Mouse (Mus musculus) neural tube, embryonic 15.5 days (tissue): ENCODE results near the gene Tldc2. TPM values are rescaled to one million over a fixed set of nuclear protein-coding genes. Genes with fewer than 3 reads are reported as not detected.

Source experiments
- ATAC-seq: fragments of 200-750 bp; cut with Nextera tagmentation; 2 replicates; pipeline ENCODE4 v1.8.0; 2017; ENCODE audit warnings: mild to moderate bottlenecking, moderate TSS enrichment, moderate library complexity; ENCODE audit not compliant: low FRiP score
- H3K27ac ChIP-seq: fragments of 300-500 bp; sonication (generic); replicated peaks from 2 replicates; pipeline ENCODE4 v1.5.1; 2015; ENCODE audit warnings: mild to moderate bottlenecking, inconsistent platforms
- H3K27me3 ChIP-seq: fragments of 300-500 bp; sonication (generic); replicated peaks from 2 replicates; pipeline ENCODE4 v1.6.1; 2015; ENCODE audit warnings: inconsistent platforms
- H3K36me3 ChIP-seq: fragments of 300-500 bp; sonication (generic); 2 replicates; pipeline ENCODE4 v1.6.1; 2015; ENCODE audit warnings: inconsistent platforms
- H3K4me1 ChIP-seq: fragments of 300-500 bp; sonication (generic); 2 replicates; pipeline ENCODE4 v1.6.1; 2015; ENCODE audit warnings: inconsistent platforms
- H3K4me2 ChIP-seq: fragments of 300-500 bp; sonication (generic); 2 replicates; pipeline ENCODE4 v1.6.1; 2015; ENCODE audit warnings: inconsistent platforms, mild to moderate bottlenecking, moderate library complexity
- H3K4me3 ChIP-seq: fragments of 300-500 bp; sonication (generic); replicated peaks from 2 replicates; pipeline ENCODE4 v1.5.1; 2015; ENCODE audit warnings: mild to moderate bottlenecking, inconsistent platforms
- H3K9ac ChIP-seq: fragments of 300-500 bp; sonication (generic); replicated peaks from 2 replicates; pipeline ENCODE4 v1.6.1; 2015; ENCODE audit warnings: mild to moderate bottlenecking, inconsistent platforms
- H3K9me3 ChIP-seq: fragments of 300-500 bp; sonication (generic); replicated peaks from 2 replicates; pipeline ENCODE4 v1.6.1; 2016; ENCODE audit warnings: inconsistent platforms
- WGBS: fragments of 180-500 bp; shearing (Covaris S2); methylation state at CpG from one replicate; pipeline ENCODE4 v1.1.7; 2015; ENCODE audit warnings: mixed read lengths; 5-methylcytosine and 5-hydroxymethylcytosine counted together
- polyA plus RNA-seq: library from polyadenylated mRNA; unstranded; fragments of >200 nt; fragmentation: Nextera tagmentation; extraction: Ambion mirVana; gene quantifications from 2 replicates; pipeline ENCODE4 v1.2.1, GENCODE M21; 2015

The Tldc2 gene
- polyA plus RNA-seq, 1 experiment from 2014 or later: not detected

DNA sequence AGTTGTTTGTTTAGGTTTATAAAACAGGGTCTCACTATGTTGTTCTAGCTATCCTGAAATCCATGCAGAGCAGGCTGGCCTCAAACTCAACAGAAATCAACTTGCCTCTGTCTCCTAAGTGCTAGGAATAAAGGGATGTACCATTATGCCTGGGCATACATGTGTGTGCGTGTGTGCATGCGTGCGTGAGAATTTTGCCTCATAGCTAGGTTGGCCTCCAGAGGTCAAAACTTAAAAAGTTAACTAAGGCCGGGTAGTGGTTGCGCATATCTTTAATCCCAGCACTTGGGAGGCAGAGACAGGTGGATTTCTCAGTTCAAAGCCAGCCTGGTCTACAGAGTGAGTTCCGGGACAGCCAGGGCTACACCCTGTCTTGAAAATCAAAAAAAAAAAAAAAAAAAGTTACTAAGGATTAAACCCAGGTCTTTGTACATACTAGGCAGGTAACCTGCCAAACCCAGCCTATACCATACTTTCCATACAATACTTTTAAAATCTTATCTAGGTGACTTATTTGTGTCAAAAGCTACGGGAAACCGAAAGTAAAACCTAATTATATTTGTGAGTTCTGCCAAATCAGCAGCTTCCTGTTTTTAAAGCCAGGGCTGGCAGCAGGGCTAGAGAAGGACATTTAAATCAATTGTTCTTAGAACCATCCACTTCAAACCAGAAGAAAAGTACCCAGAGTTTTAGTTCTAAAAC, 44.1 kb downstream of the Tldc2 start:
- Histone ChIP-seq H3K27ac (no peak overlapping the region), H3K4me2 (no peak overlapping the region), H3K9ac (no peak overlapping the region), H3K36me3 (peaks cover 5% of the 10 kb centered on the region; the same call in 1 of the 2 replicates), H3K4me1 (peaks cover 13% of the 10 kb centered on the region), H3K9me3 (no peaks in the 10 kb centered on the region), H3K4me3 (no peak overlapping the region), H3K27me3 (no peaks in the 10 kb centered on the region)
- WGBS: 89% methylated on average over 8 of the region's 8 CpGs
- ATAC-seq: no peak

DNA sequence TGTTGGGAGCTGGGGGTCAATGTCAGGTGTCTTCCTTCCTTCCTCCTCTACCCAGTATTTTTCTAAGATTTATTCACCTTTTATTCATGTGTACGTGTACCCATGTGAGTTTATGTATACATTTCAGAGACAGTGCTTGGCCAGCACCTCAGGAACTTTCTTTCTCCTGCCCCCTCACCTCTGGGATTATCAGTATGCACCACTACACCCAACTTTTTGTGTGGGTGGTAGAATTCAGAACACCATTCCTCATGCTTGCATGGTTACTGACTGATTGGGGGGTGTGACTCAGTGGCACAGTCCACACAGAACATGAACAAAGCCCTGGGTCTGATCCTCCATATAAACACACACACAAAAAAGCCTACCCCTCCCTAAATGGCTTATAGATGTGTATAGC, 45.2 kb downstream of the Tldc2 start:
- Histone ChIP-seq H3K36me3 (no peaks in the 10 kb centered on the region), H3K9me3 (no peaks in the 10 kb centered on the region), H3K27me3 (no peaks in the 10 kb centered on the region), H3K27ac (no peak overlapping the region), H3K4me1 (peaks cover 13% of the 10 kb centered on the region), H3K4me3 (no peak overlapping the region), H3K9ac (no peak overlapping the region), H3K4me2 (no peak overlapping the region)
- 67% methylated on average over 1 of the region's 1 CpGs for WGBS
- ATAC-seq: no peak

DNA sequence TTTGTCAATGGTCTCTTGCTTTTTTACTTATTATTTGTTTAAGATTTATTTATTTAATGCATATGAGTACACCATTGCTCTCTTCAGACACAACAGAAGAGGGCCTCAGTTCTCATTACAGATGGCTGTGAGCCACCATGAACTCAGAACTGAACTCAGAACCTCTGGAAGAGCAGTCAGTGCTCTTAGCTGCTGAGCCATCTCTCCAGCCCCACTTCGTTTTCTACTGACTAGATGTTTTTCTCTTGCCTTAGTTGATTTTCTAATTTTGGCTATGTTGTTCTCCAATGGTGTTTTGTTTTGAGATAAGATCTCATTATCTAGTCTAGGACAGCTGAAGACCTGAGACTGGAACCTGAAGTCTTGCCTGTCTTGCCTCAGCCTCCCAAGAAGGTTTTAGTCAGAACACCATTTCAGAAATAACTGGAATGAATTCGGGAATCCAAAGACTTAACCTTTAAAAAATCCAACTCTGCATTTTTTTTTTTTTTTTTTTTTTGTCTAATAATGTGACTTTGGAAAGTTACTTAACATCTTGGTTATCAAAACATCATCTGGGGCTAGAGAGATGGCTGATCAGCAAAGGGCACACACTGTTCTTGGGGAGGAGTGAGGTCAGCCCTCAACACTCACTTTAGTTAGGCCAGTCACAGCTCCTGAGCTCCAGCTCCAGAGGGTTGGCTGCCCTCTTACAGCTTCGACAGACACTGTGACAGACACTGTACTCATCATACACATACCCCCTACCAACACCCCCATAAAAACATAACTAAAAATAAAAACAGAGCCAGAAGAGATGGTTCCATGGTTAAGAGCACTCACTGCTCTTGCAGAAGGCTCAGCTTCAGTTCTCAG, 46.1 kb downstream of the Tldc2 start:
- peaks cover 13% of the 10 kb centered on the region for H3K4me1 ChIP-seq
- no peak for ATAC-seq
- no peak overlapping the region for H3K9ac ChIP-seq
- no peak overlapping the region for H3K4me3 ChIP-seq
- no peak overlapping the region for H3K4me2 ChIP-seq
- no peaks in the 10 kb centered on the region for H3K9me3 ChIP-seq
- WGBS: 84% methylated on average over 3 of the region's 3 CpGs
- no peaks in the 10 kb centered on the region for H3K27me3 ChIP-seq
- no peak overlapping the region for H3K27ac ChIP-seq
- no peaks in the 10 kb centered on the region for H3K36me3 ChIP-seq

DNA sequence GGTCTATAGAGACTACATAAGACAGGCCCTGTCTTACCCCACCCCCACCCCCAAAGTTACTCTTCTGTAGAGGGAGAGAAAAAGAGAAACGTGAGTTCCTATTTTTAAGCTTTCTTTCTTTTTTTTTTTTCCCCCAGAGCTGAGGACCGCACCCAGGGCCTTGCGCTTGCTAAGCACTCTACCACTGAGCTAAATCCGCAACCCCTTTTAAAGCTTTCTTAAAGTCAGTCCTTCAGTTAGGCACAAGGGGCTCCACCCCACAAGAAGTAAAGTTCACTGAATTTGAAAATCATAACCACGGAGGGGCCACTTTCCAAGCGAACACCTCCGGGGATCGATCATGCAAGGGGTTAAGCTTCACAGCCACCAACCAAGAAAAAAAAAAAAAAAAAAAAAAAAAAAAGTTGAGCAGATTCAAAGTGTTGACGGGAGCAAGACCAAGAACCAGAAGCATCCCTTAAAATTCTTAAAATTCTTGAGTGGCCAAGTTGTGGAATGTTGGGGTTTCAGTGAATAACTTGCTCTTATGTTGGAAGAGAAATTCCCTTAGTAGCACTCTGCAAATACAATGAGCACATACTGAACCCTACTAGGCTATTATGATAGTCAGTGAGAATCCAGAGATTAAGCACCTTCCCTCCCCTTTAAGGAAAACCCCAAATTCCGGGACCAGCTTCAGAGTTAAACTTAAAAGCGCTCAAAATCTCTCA, 47.1 kb downstream of the Tldc2 start:
- no peaks in the 10 kb centered on the region for H3K36me3 ChIP-seq
- H3K4me1 ChIP-seq: peaks cover 13% of the 10 kb centered on the region
- H3K9ac ChIP-seq: peak overlapping the region; percentile 65
- no peak for ATAC-seq
- WGBS: 27% methylated on average over 11 of the region's 11 CpGs
- peak overlapping the region; percentile 95 for H3K4me2 ChIP-seq
- no peaks in the 10 kb centered on the region for H3K27me3 ChIP-seq
- peak overlapping the region; percentile 68 for H3K4me3 ChIP-seq
- H3K27ac ChIP-seq: no peak overlapping the region
- no peaks in the 10 kb centered on the region for H3K9me3 ChIP-seq

DNA sequence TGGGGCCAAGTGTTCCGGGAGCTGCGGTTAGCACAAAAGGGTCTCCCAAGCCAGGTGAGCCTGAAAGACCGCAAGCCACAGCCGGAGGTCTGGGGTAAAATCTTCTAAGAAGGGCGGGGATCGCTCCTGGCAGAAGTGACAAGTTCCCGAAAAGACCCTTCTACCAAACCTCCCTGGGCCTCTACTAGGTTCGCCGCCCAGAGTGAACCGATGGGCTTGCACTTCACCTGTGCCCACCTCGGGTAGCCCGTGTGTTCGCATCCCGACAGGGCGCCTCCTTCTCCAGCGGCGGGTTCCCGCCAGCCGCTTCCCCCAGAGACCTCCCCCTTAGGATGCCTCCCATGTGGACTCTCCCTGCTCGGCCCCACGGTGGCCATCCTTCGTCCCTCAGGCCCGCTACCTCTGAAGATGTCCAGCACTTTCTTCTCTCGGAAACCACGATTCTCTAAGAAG, 47.6 kb downstream of the Tldc2 start:
- peak overlapping the region; percentile 95 for H3K4me2 ChIP-seq
- peak; percentile 43; the same call in 1 of the 2 replicates for ATAC-seq
- peak overlapping the region; percentile 73 for H3K27ac ChIP-seq
- no peaks in the 10 kb centered on the region for H3K9me3 ChIP-seq
- H3K4me1 ChIP-seq: peaks cover 13% of the 10 kb centered on the region
- peak overlapping the region; percentile 65 for H3K9ac ChIP-seq
- no peaks in the 10 kb centered on the region for H3K27me3 ChIP-seq
- WGBS: 0% methylated on average over 25 of the region's 25 CpGs
- no peaks in the 10 kb centered on the region for H3K36me3 ChIP-seq
- peak overlapping the region; percentile 68 for H3K4me3 ChIP-seq

DNA sequence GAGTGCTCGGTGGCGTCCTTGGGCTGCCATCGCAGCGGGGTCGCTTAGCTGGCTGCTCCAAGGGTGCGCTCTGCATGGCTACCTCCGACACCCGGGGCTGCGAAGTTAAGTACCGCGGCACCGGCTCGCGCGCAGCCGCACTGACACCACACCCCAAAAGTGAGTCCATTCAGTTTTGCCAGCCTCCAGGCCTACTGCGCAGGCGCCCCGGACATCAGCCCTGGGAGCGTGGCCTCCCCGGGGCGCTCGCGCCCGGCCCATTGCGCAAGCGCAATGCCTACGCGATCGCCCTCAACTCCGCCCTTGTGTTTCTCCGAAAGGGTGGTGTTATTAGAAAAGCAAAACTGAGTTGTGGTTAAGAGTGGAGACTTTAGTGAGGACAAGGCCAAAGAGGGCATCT, 48.2 kb downstream of the Tldc2 start, which contains the start of gene Samhd1:
Gene Samhd1, minus strand, starts transcription at position 252 of the 400 bp plus-strand sequence.
- H3K4me2 ChIP-seq: peak within 1 kb of the TSS; percentile 95
- under 1% methylated on average over 32 of the region's 32 CpGs for WGBS
- H3K4me1 ChIP-seq: peaks cover 13% of the 10 kb centered on the region
- no peaks in the 10 kb centered on the region for H3K27me3 ChIP-seq
- peak within 1 kb of the TSS; percentile 68 for H3K4me3 ChIP-seq
- H3K9me3 ChIP-seq: 0 out of 2 replicates have a peak, but pooled peaks cover 4% of the 10 kb centered on the region
- peak within 1 kb of the TSS; percentile 73 for H3K27ac ChIP-seq
- peak; percentile 92 for ATAC-seq
- H3K36me3 ChIP-seq: no peaks in the 10 kb centered on the region
- peak within 1 kb of the TSS; percentile 65 for H3K9ac ChIP-seq

DNA sequence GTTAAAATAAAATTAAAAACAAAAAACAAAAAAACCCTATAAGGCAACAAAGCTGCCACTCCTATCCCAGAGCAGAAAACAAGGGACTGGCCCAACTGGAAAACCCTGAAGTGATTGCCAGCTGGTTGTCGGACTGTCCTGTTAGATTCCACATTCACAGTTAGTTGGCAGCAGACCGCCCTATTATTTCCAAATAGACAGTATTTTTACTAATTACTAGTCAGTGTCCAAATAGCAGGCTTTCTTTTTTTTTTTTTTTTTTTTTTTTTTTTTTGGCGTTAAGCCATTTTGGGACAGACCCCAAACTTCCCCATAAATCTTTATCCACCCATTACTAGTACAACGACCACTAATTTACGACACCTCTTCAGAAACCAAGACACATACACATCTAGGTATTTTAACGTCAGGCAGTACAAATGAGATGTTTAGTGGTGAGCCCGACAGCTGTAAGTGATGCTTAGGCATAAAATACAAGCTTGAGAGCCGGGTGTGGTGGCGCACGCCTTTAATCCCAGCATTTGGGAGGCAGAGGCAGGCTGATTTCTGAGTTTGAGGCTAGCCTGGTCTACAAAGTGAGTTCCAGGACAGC, 48.8 kb downstream of the Tldc2 start:
- Histone ChIP-seq H3K9ac (peak overlapping the region; percentile 65), H3K9me3 (0 out of 2 replicates have a peak, but pooled peaks cover 5% of the 10 kb centered on the region), H3K4me3 (peak overlapping the region; percentile 68), H3K36me3 (no peaks in the 10 kb centered on the region), H3K4me1 (peaks cover 13% of the 10 kb centered on the region), H3K27ac (peak overlapping the region; percentile 73), H3K4me2 (peak overlapping the region; percentile 95), H3K27me3 (no peaks in the 10 kb centered on the region)
- 61% methylated on average over 10 of the region's 10 CpGs for WGBS
- ATAC-seq: no peak

DNA sequence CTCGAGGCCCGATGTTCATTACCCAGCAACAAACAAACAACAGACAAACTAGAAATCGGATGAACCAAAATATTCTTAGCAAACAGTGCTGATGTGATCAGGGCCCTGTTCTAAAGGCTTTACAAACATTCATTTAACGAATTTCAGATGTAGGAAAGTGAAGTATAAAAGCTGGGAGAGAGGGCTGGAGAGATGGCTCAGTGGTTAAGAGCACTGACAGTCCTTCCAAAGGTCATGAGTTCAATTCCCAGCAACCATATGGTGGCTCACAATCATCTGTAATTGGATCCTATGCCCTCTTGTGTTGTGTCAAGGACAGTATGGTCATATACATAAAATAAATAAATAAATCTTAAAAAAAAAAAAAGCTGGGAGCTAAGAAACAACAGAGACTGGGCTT, 49.3 kb downstream of the Tldc2 start:
- Histone ChIP-seq H3K36me3 (no peaks in the 10 kb centered on the region), H3K9me3 (0 out of 2 replicates have a peak, but pooled peaks cover 5% of the 10 kb centered on the region), H3K27ac (no peak overlapping the region), H3K9ac (no peak overlapping the region), H3K4me1 (peaks cover 13% of the 10 kb centered on the region), H3K27me3 (no peaks in the 10 kb centered on the region), H3K4me2 (no peak overlapping the region), H3K4me3 (no peak overlapping the region)
- 95% methylated on average over 4 of the region's 4 CpGs for WGBS
- no peak for ATAC-seq

DNA sequence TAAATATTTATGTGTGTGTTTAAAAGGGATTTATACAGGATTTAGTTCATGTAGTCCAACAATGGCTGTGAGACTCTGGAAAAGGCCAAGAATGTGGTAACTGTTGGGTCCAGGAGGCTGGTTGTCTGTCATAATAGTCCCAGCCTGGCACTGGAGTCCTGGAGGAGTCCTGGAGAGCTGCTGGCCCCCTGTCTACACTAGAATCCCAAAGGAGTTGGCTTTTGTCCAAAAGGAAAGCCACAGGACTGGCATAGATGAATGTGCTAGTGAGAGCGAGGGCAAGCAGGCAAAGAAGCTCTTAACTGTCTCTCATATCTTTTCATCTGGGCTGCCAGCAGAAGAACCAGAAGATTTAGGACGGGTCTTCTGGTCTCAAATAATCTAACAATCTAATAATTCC, 49.8 kb downstream of the Tldc2 start:
- no peak overlapping the region for H3K4me3 ChIP-seq
- H3K36me3 ChIP-seq: no peaks in the 10 kb centered on the region
- no peaks in the 10 kb centered on the region for H3K27me3 ChIP-seq
- no peak overlapping the region for H3K4me2 ChIP-seq
- H3K9ac ChIP-seq: no peak overlapping the region
- H3K9me3 ChIP-seq: 0 out of 2 replicates have a peak, but pooled peaks cover 5% of the 10 kb centered on the region
- peaks cover 13% of the 10 kb centered on the region for H3K4me1 ChIP-seq
- WGBS: 65% methylated on average over 2 of the region's 2 CpGs
- no peak for ATAC-seq
- H3K27ac ChIP-seq: no peak overlapping the region

DNA sequence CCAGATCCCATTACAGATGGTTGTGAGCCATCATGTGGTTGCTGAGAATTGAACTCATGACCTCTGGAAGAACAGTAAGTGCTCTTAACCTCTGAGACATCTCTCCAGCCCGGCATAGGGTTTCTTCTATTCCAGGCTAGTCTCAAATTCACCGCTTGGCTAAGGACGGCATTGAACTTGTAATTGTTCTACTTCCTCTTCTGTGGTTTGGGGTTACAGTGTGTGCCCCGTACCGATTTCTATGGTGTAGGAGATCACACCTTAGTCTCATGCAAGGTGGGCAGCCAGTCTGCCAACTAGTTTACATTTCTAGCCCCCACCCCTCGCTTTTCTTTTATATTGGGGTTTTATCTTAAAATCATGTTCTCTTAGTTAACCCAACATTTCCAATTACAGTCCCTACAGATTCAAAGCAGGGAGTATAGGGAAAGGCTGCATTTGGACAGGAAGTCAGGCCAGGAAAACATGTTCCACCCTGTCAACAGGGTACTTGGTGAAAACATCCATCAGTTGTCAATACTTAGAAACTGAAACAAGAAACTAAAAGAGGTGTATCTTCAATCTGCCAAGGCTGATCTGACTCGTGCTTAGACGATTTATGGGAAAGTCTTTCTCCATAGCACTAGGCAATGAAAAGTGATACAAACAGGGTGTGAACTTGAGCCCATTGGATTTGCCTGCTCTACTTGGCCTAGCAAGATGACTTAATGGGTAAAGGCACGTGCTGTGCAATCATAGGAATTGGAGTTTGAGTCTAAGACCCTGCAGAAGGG, 51.3 kb downstream of the Tldc2 start:
- H3K27me3 ChIP-seq: no peaks in the 10 kb centered on the region
- H3K4me1 ChIP-seq: peaks cover 13% of the 10 kb centered on the region
- H3K9ac ChIP-seq: no peak overlapping the region
- 0 out of 2 replicates have a peak, but pooled peaks cover 5% of the 10 kb centered on the region for H3K9me3 ChIP-seq
- H3K36me3 ChIP-seq: no peaks in the 10 kb centered on the region
- no peak overlapping the region for H3K4me3 ChIP-seq
- H3K27ac ChIP-seq: no peak overlapping the region
- 91% methylated on average over 9 of the region's 9 CpGs for WGBS
- ATAC-seq: no peak
- no peak overlapping the region for H3K4me2 ChIP-seq
